Mouse (Mus musculus) cerebellum, adult 2 months (tissue): ENCODE measurements around the gene Lhx3.

Experiments
- CTCF ChIP-seq: fragments of 200-500 bp; IDR thresholded peaks from 2 replicates; pipeline ENCODE4 v1.5.1; 2011; ENCODE audit warnings: low read depth, mild to moderate bottlenecking, control low read depth, low read length, moderate library complexity, borderline replicate concordance; ENCODE audit not compliant: insufficient read depth
- POLR2A ChIP-seq: fragments of 200-500 bp; IDR thresholded peaks from 2 replicates; pipeline ENCODE4 v1.6.1; 2011; ENCODE audit warnings: low read length, control low read depth, borderline replicate concordance; ENCODE audit not compliant: insufficient read depth

GRCm38 (mm10) chr2:26158064-26158463, 50.0 kb downstream of the Lhx3 start:
- no peak for TF ChIP-seq CTCF
- TF ChIP-seq POLR2A: no peak
